Mouse (Mus musculus): ENCODE data around the gene Hpd. TPM values are rescaled to one million over a fixed set of nuclear protein-coding genes. Genes with fewer than 3 reads are reported as not detected.

The Hpd gene
- total and polyA plus RNA-seq, 2 experiments from 2014 or later, result not detected

DNA sequence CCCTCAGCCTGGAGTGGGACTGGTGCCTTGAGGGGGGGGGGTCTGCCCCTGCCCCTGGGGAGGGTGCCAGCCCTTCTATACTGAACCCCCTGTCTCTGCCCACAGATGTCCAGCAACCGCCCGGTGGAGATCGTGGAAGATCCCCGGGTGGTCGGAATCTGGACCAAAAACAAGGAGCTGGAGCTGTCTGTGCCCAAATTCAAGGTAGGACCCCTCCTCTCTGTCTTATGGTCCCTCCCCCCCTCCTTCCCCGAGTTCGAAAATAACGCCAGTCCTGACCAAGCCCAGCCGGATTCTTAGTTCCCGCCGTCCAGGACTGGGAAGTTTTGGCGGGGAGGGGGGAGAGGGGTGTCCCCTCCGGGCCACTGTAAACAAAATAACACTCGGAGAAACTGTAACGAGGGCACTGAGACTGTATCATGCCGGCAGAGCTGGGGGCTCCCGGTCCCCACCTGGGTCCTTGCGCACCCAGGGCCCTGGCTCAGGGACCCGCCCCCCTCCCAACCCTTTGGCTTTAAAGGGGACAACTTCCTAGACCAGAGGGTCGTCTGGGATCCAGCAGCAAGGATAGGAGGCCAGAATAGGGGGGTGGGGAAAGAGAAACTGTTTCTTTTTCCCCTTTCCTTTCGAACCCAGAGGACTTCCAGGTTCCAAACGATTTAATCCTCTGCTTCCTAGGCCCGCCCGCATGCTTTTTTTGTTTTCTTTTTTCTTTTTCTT, 39.1 kb downstream of the Hpd start:
- peak; percentile 80 for DNase-seq (ENCODE audit: low spot score)
- WGBS, result under 1% methylated on average over 21 of the region's 24 CpGs

DNA sequence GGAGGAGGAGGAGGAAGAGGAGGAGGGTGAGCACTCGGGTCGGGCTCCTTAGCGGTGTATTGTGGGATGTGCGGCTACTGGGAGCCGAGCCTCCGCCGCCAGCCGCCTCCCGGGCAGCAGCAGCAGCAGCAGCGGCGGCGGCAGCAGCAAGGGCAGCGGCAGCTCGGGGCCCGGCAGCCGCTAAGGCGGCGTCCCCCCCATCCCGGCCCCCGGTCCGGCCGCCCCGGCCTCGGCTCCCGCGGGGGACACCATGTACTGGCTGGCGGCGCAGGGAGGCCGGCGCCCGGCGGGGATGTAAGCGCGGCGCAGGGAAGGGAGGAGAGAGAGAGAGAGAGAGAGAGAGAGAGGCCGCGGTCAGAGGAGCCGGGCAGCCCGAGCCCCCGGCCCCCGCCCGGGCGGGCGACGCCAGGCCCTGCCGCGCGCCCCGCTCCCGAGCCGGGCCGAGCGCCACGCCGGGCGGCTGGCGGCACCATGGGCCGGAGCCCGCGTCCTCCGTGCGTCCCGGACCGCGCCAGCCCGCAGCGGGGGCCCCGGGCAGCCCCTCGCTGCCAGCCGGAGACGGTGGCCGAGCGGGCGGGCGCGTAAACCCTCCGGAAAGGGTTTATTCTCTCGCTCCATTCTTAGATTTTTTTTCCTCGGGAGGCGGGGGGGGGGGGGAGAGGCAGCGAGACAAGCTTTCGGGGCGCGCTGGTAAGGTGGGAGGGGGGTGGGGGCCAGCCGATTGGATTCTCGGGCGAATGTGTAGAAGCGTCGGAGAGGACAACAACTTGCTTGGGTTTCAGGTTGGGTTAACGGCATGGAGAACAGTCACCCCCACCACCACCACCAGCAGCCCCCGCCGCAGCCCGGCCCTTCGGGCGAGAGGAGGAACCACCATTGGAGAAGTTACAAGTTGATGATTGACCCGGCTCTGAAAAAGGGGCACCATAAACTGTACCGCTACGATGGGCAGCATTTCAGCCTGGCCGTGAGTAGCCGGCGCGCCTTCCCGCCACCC, 40.1 kb downstream of the Hpd start, which contains the start of gene Setd1b:
Gene Setd1b (plus strand): TSS at position 33 of the 997 bp plus-strand sequence.
- H3K36me3 ChIP-seq (ENCODE audit: insufficient read depth, low read length), result peaks cover 18% of the 10 kb centered on the region
- under 1% methylated on average over 52 of the region's 103 CpGs for WGBS
- H3K27me3 ChIP-seq (ENCODE audit: insufficient read depth, low read length), result no peaks in the 10 kb centered on the region
- H3K4me1 ChIP-seq (ENCODE audit: insufficient read depth, low read length), result peaks cover 14% of the 10 kb centered on the region; the same call in 1 of the 2 replicates
- DNase-seq (ENCODE audit: low spot score) (peak; percentile 53), ATAC-seq (ENCODE audit: low FRiP score) (no peak)
- H3K4me2 ChIP-seq (ENCODE audit: low read depth, low read length, poor library complexity, severe bottlenecking), result peak within 1 kb of the TSS; percentile 99
- peak within 1 kb of the TSS; percentile 97 for H3K9ac ChIP-seq (replicated peaks; ENCODE audit: low read length, poor library complexity, severe bottlenecking)
- peak within 1 kb of the TSS; percentile 99 for H3K27ac ChIP-seq (ENCODE audit: low read depth, low read length)
- H3K4me3 ChIP-seq (ENCODE audit: low read depth, low read length), result peak within 1 kb of the TSS; percentile 91
- H3K9me3 ChIP-seq (ENCODE audit: low read length), result no peaks in the 10 kb centered on the region
- no peak for TF ChIP-seq CTCF (IDR thresholded peaks at IDR 0.05)

More for the DNA sequence above, 39.1 kb downstream of the Hpd start:
- peaks cover 28% of the 10 kb centered on the region for H3K36me3 ChIP-seq (ENCODE audit: insufficient read depth, low read length)
- ATAC-seq (ENCODE audit: low FRiP score), result no peak
- peak overlapping the region; percentile 91 for H3K4me3 ChIP-seq (ENCODE audit: low read depth, low read length)
- H3K9ac ChIP-seq (replicated peaks; ENCODE audit: low read length, poor library complexity, severe bottlenecking), result peak overlapping the region; percentile 97
- H3K4me1 ChIP-seq (ENCODE audit: insufficient read depth, low read length), result peaks cover 14% of the 10 kb centered on the region; the same call in 1 of the 2 replicates
- peak overlapping the region; percentile 99 for H3K27ac ChIP-seq (ENCODE audit: low read depth, low read length)
- no peaks in the 10 kb centered on the region for H3K9me3 ChIP-seq (ENCODE audit: low read length)
- peak overlapping the region; percentile 99 for H3K4me2 ChIP-seq (ENCODE audit: low read depth, low read length, poor library complexity, severe bottlenecking)
- no peaks in the 10 kb centered on the region for H3K27me3 ChIP-seq (ENCODE audit: insufficient read depth, low read length)
- no peak for TF ChIP-seq CTCF (IDR thresholded peaks at IDR 0.05)

DNA sequence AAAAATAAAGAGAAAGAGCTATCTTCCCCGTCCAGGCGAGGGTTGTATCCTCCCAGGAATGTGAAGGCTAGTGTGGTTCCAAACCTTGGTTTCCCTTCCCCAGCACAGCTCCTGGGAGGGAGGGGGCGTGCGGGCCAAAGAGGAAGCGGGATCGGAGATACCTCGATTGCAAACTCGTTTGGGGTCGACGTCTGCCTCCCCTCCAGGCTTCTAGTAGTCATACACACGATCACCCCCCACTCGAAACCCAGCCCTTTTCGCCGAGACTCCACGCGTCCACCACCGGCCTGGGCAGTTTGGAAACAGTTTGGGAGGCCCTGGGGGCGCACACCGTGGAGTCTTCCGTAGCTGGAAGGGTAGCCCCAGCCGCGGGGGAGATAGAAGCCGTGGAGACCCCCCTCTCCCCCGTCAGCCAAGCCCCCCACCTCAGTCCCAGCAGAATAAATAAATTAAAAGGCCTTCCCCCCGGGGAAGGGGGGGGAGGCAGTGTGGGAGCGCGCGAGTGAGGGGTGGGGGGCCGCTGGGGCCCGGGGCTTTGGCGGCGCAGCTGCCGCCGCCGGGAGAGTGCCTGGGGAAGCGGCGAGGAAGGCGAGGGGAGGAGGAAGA, 40.9 kb downstream of the Hpd start:
- DNase-seq (ENCODE audit: low spot score), result peak; percentile 74
- ATAC-seq (ENCODE audit: low FRiP score), result peak; percentile 35; the same call in 1 of the 2 replicates

DNA sequence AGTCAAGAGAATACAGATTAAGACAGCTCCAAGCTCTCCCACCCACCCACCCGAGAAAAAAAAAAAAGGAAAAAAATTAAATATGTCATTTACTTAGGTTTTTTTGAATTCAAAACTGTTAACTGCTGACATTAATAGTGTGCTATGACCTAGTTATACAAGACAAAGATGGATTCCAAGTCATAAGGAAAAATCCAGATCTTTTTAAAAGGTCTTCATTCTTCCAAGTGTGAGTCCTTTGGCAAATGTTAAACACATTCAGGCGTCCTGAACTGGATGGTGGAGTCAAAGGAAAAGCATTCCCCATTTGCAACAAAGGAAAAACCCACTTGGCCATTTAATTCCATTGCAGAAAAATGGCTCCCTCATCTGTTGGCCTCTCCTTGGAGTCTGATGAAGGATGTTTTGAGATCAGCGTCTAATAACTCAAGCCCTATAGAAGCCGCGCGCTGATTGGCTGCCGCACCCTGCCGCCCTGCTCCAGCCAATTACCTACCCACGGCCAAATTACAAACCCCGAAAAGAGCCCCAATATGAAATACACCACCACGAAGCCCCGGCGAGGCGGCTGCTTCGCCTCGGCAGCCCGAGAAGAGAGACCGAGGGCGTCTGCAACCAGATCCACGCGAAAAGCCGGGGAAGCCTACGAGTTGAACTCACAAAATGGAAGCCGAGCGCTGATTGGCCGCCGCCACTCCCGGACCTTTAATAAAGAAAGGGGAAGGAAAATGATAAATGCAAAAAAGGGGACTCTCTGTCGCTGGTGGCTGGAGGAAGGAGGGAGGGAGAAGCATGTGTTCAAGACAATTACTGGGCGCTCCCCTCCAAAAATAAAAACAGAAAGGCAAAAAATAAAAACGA, 41.6 kb downstream of the Hpd start:
- H3K4me1 ChIP-seq (ENCODE audit: insufficient read depth, low read length), result peaks cover 21% of the 10 kb centered on the region
- H3K4me3 ChIP-seq (ENCODE audit: low read depth, low read length), result peak overlapping the region; percentile 91
- ATAC-seq (ENCODE audit: low FRiP score) (peak; percentile 67), DNase-seq (ENCODE audit: low spot score) (peak; percentile 97)
- no peaks in the 10 kb centered on the region for H3K9me3 ChIP-seq (ENCODE audit: low read length)
- peak overlapping the region; percentile 99 for H3K4me2 ChIP-seq (ENCODE audit: low read depth, low read length, poor library complexity, severe bottlenecking)
- H3K36me3 ChIP-seq (ENCODE audit: insufficient read depth, low read length), result peaks cover 3% of the 10 kb centered on the region; the same call in 1 of the 2 replicates
- peak overlapping the region; percentile 97 for H3K9ac ChIP-seq (replicated peaks; ENCODE audit: low read length, poor library complexity, severe bottlenecking)
- peak overlapping the region; percentile 99 for H3K27ac ChIP-seq (ENCODE audit: low read depth, low read length)
- H3K27me3 ChIP-seq (ENCODE audit: insufficient read depth, low read length), result no peaks in the 10 kb centered on the region
- TF ChIP-seq CTCF (IDR thresholded peaks at IDR 0.05), result no peak
- under 1% methylated on average over 31 of the region's 31 CpGs for WGBS

More for the DNA sequence above, 40.9 kb downstream of the Hpd start:
- TF ChIP-seq CTCF (IDR thresholded peaks at IDR 0.05), result no peak
- no peaks in the 10 kb centered on the region for H3K27me3 ChIP-seq (ENCODE audit: insufficient read depth, low read length)
- under 1% methylated on average over 29 of the region's 38 CpGs for WGBS
- peak overlapping the region; percentile 97 for H3K9ac ChIP-seq (replicated peaks; ENCODE audit: low read length, poor library complexity, severe bottlenecking)
- H3K4me3 ChIP-seq (ENCODE audit: low read depth, low read length), result peak overlapping the region; percentile 91
- peaks cover 14% of the 10 kb centered on the region; the same call in 1 of the 2 replicates for H3K4me1 ChIP-seq (ENCODE audit: insufficient read depth, low read length)
- no peaks in the 10 kb centered on the region for H3K9me3 ChIP-seq (ENCODE audit: low read length)
- H3K36me3 ChIP-seq (ENCODE audit: insufficient read depth, low read length), result peaks cover 10% of the 10 kb centered on the region
- H3K4me2 ChIP-seq (ENCODE audit: low read depth, low read length, poor library complexity, severe bottlenecking), result peak overlapping the region; percentile 99
- H3K27ac ChIP-seq (ENCODE audit: low read depth, low read length), result peak overlapping the region; percentile 99
